Mouse (Mus musculus) gastrocnemius, postnatal 4 days (tissue): ENCODE results near the gene Vil1. TPM values are rescaled to one million over a fixed set of nuclear protein-coding genes. Genes with fewer than 3 reads are reported as not detected.

Experiments
- DNase-seq, 2 experiments: peaks; one replicate each; pipeline ENCODE4 v3.0.0; 2021 to 2022; ENCODE audit warnings: low spot score in 2 of 2, mixed read lengths in 2 of 2
- microRNA-seq: library from miRNA; unstranded; fragments of <30 nt; microRNA quantifications from one replicate; pipeline ENCODE4 v1.2.0, GENCODE M21; 2021
- total RNA-seq, 2 experiments: library from RNA; stranded (reverse); gene quantifications; 2 replicates each; pipeline ENCODE4 v1.2.3; 2021

The Vil1 gene
- total RNA-seq, 2 experiments from 2014 or later: 0.13 to 0.66 TPM

GRCm38 (mm10) chr1:74404206-74404605 lies 5.0 kb upstream of the Vil1 start:
- DNase-seq: no peak

GRCm38 (mm10) chr1:74411753-74412325 lies 2.7 kb downstream of the Vil1 start:
- DNase-seq: no peak

DNA sequence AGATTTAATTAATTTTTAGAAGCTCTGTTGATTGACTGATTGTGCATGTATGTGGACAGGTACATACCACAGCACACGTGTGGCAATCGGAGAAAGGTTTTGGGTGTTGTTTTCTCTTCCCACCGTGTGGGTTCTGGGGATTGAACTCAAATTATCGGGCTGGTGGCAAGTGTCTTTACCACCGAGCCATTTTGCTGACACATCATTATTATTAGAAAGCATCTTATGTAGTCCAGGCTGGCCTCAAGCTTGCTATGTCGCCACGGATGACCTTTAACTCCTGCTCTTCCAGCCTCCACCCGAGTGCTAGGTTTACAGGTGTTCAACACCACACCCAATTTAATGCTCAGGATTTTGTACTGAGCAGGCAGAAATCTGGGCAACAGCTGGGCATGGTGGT lies 3.5 kb downstream of the Vil1 start:
- no peak for DNase-seq

- peak in 1 of 2 experiments; percentile 22 for DNase-seq
Measured at GRCm38 (mm10) chr1:74415143-74415542, 6.0 kb downstream of the Vil1 start.

GRCm38 (mm10) chr1:74418747-74419439 lies 9.7 kb downstream of the Vil1 start:
- no peak for DNase-seq

GRCm38 (mm10) chr1:74419440-74419794 lies 10.2 kb downstream of the Vil1 start:
- no peak for DNase-seq

GRCm38 (mm10) chr1:74423147-74423546 lies 14.0 kb downstream of the Vil1 start:
- no peak for DNase-seq

DNA sequence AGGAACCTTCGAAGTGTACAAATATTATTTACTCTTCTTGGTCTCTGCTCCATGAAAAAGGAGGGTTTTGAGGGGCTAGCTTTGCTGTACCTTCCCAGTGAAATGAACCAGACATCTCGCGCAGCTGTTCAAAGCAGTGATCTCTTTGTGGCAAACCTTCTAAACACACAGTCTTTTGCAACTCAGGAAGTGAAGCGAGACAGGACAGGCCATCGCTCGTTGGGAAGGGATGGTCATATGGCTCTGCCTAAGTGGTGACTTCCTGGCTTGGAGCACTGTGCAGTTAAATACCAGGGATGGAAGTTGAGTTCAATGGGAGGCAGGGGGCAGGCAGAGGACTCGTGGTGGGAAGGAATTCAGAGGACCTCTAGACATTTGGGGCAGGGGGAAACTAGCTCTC lies 16.7 kb downstream of the Vil1 start:
- no peak for DNase-seq

- DNase-seq: no peak
Measured at GRCm38 (mm10) chr1:74433220-74433619, 24.0 kb downstream of the Vil1 start.

GRCm38 (mm10) chr1:74434596-74434995 lies 25.4 kb downstream of the Vil1 start:
- DNase-seq: no peak

GRCm38 (mm10) chr1:74435563-74435962 lies 26.4 kb downstream of the Vil1 start:
- DNase-seq: no peak

GRCm38 (mm10) chr1:74437702-74438427 lies 28.7 kb downstream of the Vil1 start:
- no peak for DNase-seq

DNA sequence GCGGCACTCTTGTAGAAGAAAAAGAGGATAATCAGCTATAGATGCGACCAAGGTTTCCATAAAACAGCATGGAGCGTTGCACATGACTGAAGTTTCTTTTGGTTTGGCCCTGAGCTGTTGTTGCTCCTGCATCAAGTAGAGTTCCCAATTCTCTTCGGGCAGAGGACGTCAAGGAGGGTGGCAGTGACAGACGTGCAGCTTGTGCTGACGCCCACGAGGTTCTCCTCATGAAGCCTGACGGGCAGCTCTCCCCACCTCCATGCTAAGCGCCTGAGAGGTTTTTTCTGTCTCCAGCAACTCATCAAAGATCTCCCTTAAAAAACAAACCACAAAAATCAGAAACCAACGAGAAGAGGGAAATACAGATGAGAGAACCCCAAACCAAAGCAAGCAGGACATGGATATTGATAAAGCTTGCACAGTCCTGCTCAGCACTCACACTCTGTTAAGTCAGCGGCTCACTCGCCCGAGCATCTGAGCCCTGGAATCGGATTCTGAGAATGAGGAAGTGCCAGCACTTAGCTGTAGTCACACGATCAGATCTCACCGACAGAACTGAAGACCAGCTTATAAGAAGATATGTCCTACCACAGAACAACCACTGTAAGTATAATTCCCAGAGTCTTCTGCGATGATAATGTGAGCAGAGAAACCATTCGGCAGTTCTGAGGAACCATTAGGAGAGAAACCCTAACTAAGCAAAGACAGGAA lies 30.1 kb downstream of the Vil1 start:
- no peak for DNase-seq

DNA sequence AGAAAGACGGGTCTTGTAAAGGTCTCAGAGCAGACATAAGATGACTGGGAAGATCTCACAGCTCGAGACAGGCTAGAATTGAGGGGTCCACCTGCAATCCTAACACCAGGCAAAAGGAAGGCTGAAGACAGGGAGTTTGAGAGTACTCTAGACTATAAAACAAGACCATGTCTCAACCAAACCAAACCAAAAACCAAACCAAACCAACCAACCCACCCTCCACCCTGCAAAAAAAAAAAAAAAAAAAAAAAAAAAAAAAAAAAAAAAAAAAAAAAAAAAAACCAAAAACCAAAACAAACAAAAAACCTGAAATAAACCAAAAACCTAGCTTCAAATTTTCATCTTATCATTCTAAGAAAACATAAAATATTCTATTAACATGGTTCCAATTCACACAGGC lies 35.4 kb downstream of the Vil1 start:
- DNase-seq: no peak

- DNase-seq: no peak
Measured at GRCm38 (mm10) chr1:74452611-74453045, 43.5 kb downstream of the Vil1 start.

DNA sequence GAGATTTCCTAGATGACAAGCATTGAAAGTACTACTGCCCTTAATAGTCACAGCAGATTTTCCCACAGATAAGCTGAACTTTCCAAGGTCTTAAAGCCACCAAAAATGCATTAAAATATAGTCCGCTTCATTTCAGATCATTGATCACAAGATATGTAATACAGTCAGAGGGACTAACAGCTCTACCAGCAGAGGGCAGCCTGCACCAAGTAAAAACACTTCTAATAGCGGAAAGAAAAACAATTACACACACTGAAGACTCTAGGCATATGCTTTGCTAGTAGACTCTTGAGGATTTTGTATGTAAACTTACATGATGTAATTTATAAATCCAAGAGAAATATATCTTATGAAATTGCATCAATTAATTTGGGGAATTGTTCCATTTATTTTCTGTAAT lies 51.1 kb downstream of the Vil1 start:
- DNase-seq: peak in 1 of 2 experiments; percentile 47

Small RNA genes lying within 50 kb of the gene (microRNA-seq; reads per million reads assigned to microRNA genes)
- gene Mir26b: 14,241 reads per million, percentile 95 among the genes with 10 or more reads in this experiment

Other genes with a start within 250 kb of the Vil1 start
- not detected for gene Cxcr1, start 214.7 kb upstream of the Vil1 start, total RNA-seq
- gene Arpc2, start 173.3 kb upstream of the Vil1 start, total RNA-seq: 100 to 1,000 TPM; 140 to 145 TPM
- gene Gpbar1, start 130.8 kb upstream of the Vil1 start, total RNA-seq: not detected
- 100 to 1,000 TPM; 113 to 117 TPM for gene Aamp, start 124.6 kb upstream of the Vil1 start, total RNA-seq
- 10 to 100 TPM; 83.8 to 91.1 TPM for gene Pnkd, start 124.4 kb upstream of the Vil1 start, total RNA-seq
- gene Tmbim1, start 103.8 kb upstream of the Vil1 start, total RNA-seq: 10 to 100 TPM; 63.2 to 68.6 TPM
- gene Catip, start 47.3 kb upstream of the Vil1 start, total RNA-seq: under 1 TPM; 0.23 to 0.25 TPM
- gene Slc11a1, start 34.2 kb upstream of the Vil1 start, total RNA-seq: 1 to 10 TPM; 4.5 to 4.6 TPM
- 100 to 1,000 TPM; 109 to 135 TPM for gene Ctdsp1, start 17.9 kb upstream of the Vil1 start, total RNA-seq
- 10 to 100 TPM; 30.0 to 30.2 TPM for gene Cnot9, start 96.7 kb downstream of the Vil1 start, total RNA-seq
- 10 to 100 TPM; 40.6 to 44.9 TPM for gene Plcd4, start 133.5 kb downstream of the Vil1 start, total RNA-seq
- gene Usp37, start 134.9 kb downstream of the Vil1 start, total RNA-seq: 10 to 100 TPM; 19.7 to 20.5 TPM
- 10 to 100 TPM; 12.5 to 14.3 TPM for gene Zfp142, start 178.9 kb downstream of the Vil1 start, total RNA-seq
- gene Bcs1l, start 178.9 kb downstream of the Vil1 start, total RNA-seq: 10 to 100 TPM; 14.2 to 14.6 TPM
- 10 to 100 TPM; 24.5 to 33.1 TPM for gene Rnf25, start 192.0 kb downstream of the Vil1 start, total RNA-seq
- gene Stk36, start 192.1 kb downstream of the Vil1 start, total RNA-seq: 1 to 10 TPM; 2.8 to 3.0 TPM